Mouse (Mus musculus) ES-Bruce4 (cell line): ENCODE results near the gene Trio. TPM values are rescaled to one million over a fixed set of nuclear protein-coding genes. Genes with fewer than 3 reads are reported as not detected.

Experiments
- H3K27ac ChIP-seq: 2 replicates; pipeline ENCODE4 v1.5.1; 2012; ENCODE audit warnings: low read length, inconsistent platforms; ENCODE audit not compliant: insufficient read depth
- H3K27me3 ChIP-seq: 2 replicates; pipeline ENCODE4 v1.6.1; 2012; ENCODE audit warnings: mild to moderate bottlenecking, low read length, inconsistent platforms; ENCODE audit not compliant: control insufficient read depth, poor library complexity, insufficient read depth, severe bottlenecking
- H3K36me3 ChIP-seq: 2 replicates; pipeline ENCODE4 v1.6.1; 2012; ENCODE audit warnings: inconsistent platforms, mild to moderate bottlenecking, low read length, moderate library complexity; ENCODE audit not compliant: control insufficient read depth, poor library complexity, insufficient read depth, severe bottlenecking
- H3K4me1 ChIP-seq: one replicate; pipeline ENCODE4 v1.8.1; 2011; ENCODE audit warnings: low read length; ENCODE audit not compliant: control insufficient read depth, insufficient read depth
- H3K4me3 ChIP-seq: 2 replicates; pipeline ENCODE4 v1.5.1; 2011; ENCODE audit warnings: low read depth, mild to moderate bottlenecking, low read length
- H3K9ac ChIP-seq: 2 replicates; pipeline ENCODE4 v1.6.1; 2012; ENCODE audit warnings: low read depth, mild to moderate bottlenecking, inconsistent platforms; ENCODE audit not compliant: poor library complexity, severe bottlenecking
- H3K9me3 ChIP-seq: replicated peaks from 2 replicates; pipeline ENCODE4 v1.6.1; 2012; ENCODE audit warnings: mild to moderate bottlenecking, low read length, inconsistent platforms; ENCODE audit not compliant: control insufficient read depth, poor library complexity, insufficient read depth, severe bottlenecking
- CTCF ChIP-seq: IDR thresholded peaks from one replicate; pipeline ENCODE4 v1.8.1; 2011; ENCODE audit warnings: low read depth, low read length
- EP300 ChIP-seq: IDR thresholded peaks from 2 replicates; pipeline ENCODE4 v1.6.1; 2011; ENCODE audit warnings: low read depth, low read length; ENCODE audit not compliant: insufficient read depth
- POLR2A ChIP-seq: IDR thresholded peaks from one replicate; pipeline ENCODE4 v1.8.1; 2011; ENCODE audit warnings: low read length; ENCODE audit not compliant: insufficient read depth
- polyA plus RNA-seq: library from polyadenylated mRNA; stranded (reverse); fragments of >200 nt; gene quantifications from 2 replicates; pipeline ENCODE4 v1.2.4, GENCODE M21; 2011; ENCODE audit warnings: low read depth; ENCODE audit not compliant: missing spikeins, insufficient read depth, insufficient read length

Gene Trio
- polyA plus RNA-seq, 1 experiment = 62.2 TPM

GRCm38 (mm10) chr15:27873747-27874320, 151.8 kb downstream of the Trio start:
- no peak for TF ChIP-seq CTCF
- no peak for TF ChIP-seq EP300
- no peak for TF ChIP-seq POLR2A
- H3K27ac ChIP-seq = no peak overlapping the region
- no peak overlapping the region for H3K9ac ChIP-seq
- H3K4me1 ChIP-seq = no peaks in the 10 kb centered on the region
- H3K36me3 ChIP-seq = no peaks in the 10 kb centered on the region
- no peaks in the 10 kb centered on the region for H3K9me3 ChIP-seq
- H3K4me3 ChIP-seq = no peak overlapping the region
- no peaks in the 10 kb centered on the region for H3K27me3 ChIP-seq

DNA sequence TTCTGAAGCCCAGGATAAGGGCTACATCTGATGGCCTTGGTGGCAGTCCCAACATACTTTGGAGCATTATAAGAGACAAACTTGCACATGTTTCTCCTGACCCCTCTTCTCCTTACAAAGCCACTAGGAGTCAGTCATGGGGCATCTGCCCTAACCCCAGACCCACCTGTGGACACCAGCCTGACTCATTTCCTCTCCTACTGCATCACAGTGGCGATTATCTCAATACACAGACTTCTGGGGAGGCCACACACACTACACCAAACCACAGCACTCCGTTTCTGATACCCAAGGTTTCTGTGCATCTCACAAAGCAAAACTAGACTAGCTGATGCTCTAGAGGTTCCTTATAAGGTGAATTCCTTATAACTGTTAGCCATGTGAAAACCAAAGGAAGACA, 153.4 kb downstream of the Trio start:
- Histone ChIP-seq H3K4me3 (no peak overlapping the region), H3K36me3 (no peaks in the 10 kb centered on the region), H3K9me3 (no peaks in the 10 kb centered on the region), H3K27me3 (no peaks in the 10 kb centered on the region), H3K27ac (no peak overlapping the region), H3K9ac (no peak overlapping the region), H3K4me1 (no peaks in the 10 kb centered on the region)
- TF ChIP-seq EP300 (no peak), CTCF (no peak), POLR2A (no peak)

- Histone ChIP-seq H3K9me3 (no peaks in the 10 kb centered on the region), H3K4me1 (no peaks in the 10 kb centered on the region), H3K27ac (no peak overlapping the region), H3K27me3 (no peaks in the 10 kb centered on the region), H3K36me3 (no peaks in the 10 kb centered on the region), H3K9ac (no peak overlapping the region), H3K4me3 (no peak overlapping the region)
- TF ChIP-seq CTCF = no peak
- TF ChIP-seq POLR2A = no peak
- no peak for TF ChIP-seq EP300
Observed at GRCm38 (mm10) chr15:27871708-27872107, 153.9 kb downstream of the Trio start.

DNA sequence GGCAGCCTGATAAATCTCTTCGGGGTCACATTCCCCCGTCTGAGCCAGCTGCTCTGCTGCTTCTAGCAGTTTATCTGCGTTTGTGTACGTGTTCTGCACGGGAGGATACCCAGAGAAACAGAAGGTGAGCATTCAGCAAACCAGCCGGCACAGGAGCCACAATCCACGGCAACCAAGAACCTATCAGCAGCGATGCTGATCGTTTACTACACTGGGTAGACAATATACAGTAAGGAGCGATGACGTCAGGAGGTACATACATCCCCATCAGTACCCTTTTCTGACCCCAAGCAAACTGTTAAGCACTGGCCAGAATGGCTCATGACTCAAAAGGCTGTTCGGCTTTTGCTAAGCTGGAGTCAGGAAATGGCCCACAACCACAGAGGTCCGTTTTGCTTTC, 154.4 kb downstream of the Trio start:
- Histone ChIP-seq H3K27ac (no peak overlapping the region), H3K4me1 (no peaks in the 10 kb centered on the region), H3K4me3 (no peak overlapping the region), H3K9ac (no peak overlapping the region), H3K9me3 (no peaks in the 10 kb centered on the region), H3K27me3 (no peaks in the 10 kb centered on the region), H3K36me3 (no peaks in the 10 kb centered on the region)
- TF ChIP-seq CTCF = no peak
- TF ChIP-seq POLR2A = no peak

- Histone ChIP-seq H3K9ac (no peak overlapping the region), H3K9me3 (no peaks in the 10 kb centered on the region), H3K27ac (no peak overlapping the region), H3K36me3 (no peaks in the 10 kb centered on the region), H3K27me3 (no peaks in the 10 kb centered on the region), H3K4me3 (no peak overlapping the region), H3K4me1 (no peaks in the 10 kb centered on the region)
- no peak for TF ChIP-seq EP300
Observed at GRCm38 (mm10) chr15:27869001-27869400, 156.6 kb downstream of the Trio start.

GRCm38 (mm10) chr15:27867831-27868230, 157.8 kb downstream of the Trio start:
- no peaks in the 10 kb centered on the region for H3K4me1 ChIP-seq
- H3K9me3 ChIP-seq = no peaks in the 10 kb centered on the region
- H3K27ac ChIP-seq = no peak overlapping the region
- H3K4me3 ChIP-seq = no peak overlapping the region
- no peaks in the 10 kb centered on the region for H3K36me3 ChIP-seq
- no peaks in the 10 kb centered on the region for H3K27me3 ChIP-seq
- H3K9ac ChIP-seq = no peak overlapping the region
- TF ChIP-seq POLR2A = no peak
